Mouse (Mus musculus): ENCODE measurements around the gene Olfr177.

Olfr177 gene

DNA sequence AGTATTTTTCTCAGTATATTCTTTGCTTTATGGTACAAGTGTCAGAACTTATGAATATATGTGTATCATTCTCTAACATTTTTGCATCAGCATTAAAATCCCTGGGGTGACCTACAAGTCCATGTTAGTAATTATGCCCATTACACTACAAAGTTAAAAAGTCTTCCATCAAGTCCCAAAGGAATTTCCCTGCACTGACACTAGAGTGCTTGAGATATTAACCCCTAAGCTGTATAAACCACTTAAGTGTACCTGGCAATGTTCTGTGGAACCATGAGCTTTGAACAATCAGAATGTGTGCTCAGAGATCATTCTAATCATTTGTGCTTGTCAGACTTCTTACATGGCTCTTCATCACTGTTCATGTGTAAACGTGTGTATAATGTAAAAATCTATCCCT lies at the start of gene Olfr177:
Gene Olfr177 (minus strand): TSS at position 101 of the 400 bp plus-strand sequence.
- DNase-seq (ENCODE audit: low spot score): no peak

GRCm38 (mm10) chr16:58891963-58892362 lies 17.4 kb upstream of the Olfr177 start, which contains the start of gene Olfr178:
Olfr178 (minus strand) TSS chr16:58892063.
- no peak for DNase-seq (ENCODE audit: low spot score)

GRCm38 (mm10) chr16:58884416-58884815 lies 9.8 kb upstream of the Olfr177 start:
- DNase-seq (ENCODE audit: low spot score): no peak

DNA sequence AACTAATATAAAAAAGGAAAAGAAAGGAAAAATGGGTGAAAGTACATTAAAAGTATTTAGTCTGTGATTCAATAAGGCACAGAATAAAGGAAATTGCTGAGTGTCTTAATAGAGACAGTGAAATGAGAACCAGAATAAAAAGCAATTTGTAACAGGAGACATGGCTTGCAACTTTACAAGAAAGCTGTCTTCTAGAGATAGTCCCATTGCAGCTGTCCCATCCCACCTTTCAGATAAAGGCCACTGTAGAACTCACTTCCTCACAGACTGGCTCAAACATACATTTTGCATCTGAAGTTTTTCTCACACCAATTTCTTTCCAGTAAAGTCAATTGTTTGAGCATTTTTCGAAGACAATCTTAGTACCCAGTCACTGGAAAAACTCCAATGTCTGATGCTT lies 13.1 kb downstream of the Olfr177 start:
- DNase-seq (ENCODE audit: low spot score): no peak

DNA sequence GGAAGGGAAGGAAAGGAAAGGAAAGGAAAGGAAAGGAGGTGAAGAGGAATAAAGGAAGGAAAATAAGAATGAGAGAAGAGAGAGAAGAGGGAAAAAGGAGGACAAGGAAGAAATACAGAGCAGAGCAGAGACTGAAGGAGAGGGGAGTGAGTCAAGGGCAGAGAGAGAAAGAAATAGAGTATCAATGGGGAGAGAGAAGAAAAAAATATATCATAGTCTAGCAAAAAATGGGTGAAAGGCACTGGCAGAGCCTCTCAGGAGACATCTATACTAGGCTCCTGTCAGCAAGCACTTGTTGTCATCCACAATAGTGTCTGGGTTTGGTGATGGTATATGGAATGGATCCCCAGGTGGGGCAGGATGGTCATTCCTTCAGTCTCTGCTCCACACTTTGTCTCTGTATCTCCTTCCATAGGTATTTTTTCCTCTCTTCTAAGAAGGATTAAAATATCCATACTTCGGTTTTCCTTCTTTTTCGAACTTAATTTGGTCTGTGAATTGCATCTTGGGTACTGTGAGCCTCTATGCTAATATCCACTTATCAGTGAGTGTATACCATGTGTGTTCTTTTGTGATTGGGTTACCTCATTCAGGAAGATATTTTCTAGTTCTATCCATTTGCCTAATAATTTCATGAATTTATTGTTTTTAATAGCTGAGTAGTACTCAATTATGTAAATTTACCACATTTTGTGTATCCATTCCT lies 14.4 kb downstream of the Olfr177 start:
- DNase-seq (ENCODE audit: low spot score): no peak

DNA sequence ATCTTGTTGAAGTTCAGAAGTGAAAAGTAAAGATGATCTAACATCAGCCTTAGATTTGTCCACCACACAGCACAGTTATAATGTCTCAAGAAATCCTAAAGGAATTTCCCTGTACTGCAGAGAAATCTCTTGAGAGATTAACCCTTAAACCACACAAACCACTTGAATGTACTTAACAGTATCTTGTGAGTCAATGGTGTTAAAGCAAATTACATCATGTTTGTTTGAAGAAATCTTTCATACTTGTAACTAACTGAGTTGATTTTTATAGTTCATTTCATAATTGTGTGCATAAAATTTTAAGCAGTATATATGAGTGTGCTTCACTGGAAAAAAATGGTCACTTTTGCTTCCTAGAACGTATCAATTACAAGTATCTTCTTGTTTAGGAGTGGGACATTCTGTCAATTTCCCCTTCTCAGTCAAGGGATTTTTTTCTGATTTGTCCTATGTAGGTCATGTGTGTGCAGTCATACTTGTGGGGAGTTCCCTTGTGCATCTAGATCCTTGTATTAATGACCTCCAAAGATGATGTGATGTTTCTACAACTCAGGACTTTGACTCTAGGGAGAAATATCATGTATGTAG lies 47.7 kb downstream of the Olfr177 start, which contains the start of gene Olfr175-ps1:
Gene Olfr175-ps1 (minus strand): TSS at position 51 of the 588 bp plus-strand sequence.
- no peak for DNase-seq (ENCODE audit: low spot score)
